Mouse (Mus musculus) heart, postnatal 25 days (tissue): ENCODE measurements around the gene Psmd8. TPM values are rescaled to one million over a fixed set of nuclear protein-coding genes. Genes with fewer than 3 reads are reported as not detected.

Experiments
- DNase-seq: peaks from one replicate; pipeline ENCODE4 v3.0.0; 2022; ENCODE audit warnings: low spot score
- intact Hi-C: fragments of 180-260 bp; cut with DNase I; formaldehyde crosslinking; loops from one replicate; pipeline ENCODE4 v1.15.1; 2025
- total RNA-seq, 2 experiments: library from RNA; stranded (reverse); gene quantifications; 2 replicates each; pipeline ENCODE4 v1.2.3; 2021

Gene Psmd8
- total RNA-seq, 2 experiments from 2014 or later = 118 to 125 TPM

DNA sequence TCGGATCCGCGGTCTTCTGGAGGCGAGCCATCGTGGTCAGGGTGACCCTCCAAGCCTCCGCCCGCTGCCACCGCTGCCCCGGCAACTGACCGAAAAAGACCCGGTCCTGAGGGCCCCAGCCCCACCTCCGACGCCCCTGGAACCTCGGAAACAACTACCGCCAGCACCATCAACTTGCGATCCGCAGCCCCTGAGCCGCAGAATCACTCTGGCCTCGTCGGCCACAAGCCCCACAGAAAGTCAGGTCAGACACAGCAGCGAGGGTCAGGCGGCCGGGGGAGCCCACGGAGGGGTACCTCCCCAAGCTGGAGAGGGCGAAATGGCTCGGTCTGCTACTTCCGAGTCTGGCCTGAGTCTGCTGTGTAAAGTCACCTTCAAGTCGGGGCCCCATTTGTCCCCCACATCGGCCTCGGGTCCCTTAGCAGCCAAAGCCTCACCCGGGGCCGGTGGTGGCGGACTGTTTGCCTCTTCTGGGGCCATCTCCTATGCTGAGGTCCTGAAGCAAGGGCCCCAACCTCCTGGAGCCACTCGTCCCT lies 8.9 kb downstream of the Psmd8 start:
- intact Hi-C loops = no loop called here
- no peak for DNase-seq

DNA sequence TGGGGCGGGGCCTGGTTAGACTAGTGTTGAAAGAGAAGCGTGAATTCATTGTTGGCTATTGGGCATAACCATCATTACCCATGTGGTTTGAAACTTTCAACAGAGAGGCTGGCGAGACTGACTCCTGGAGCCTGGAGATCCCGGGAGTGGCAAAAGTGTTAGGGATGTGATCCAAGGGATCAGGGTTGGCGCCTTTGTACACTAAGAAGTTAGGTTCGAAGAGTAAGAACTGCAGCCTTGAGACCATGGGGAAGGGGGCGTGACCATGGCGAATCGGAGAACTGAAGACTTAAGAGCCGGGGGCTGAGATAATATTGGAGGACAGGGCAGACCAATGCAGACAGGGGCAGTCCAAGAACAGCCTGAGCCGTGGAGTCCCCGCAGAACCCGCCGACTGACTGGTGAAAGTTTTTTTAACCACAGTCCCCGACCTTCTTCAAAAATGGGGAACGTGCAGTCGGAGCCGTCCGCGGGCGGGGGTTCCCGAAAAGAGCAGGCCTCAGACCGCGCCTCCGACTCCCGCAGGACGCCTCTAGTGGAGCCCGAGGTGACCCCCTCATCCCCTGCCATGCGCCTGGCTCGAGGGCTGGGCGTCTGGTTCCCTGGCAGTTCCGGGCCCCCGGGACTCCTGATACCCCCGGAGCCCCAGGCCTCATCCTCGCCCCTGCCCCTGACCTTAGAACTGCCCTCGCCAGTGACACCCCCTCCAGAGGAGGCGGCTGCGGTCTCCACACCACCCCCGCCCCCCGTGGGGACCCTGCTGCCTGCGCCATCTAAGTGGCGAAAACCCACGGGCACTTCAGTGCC lies 9.5 kb downstream of the Psmd8 start:
- DNase-seq = no peak
- intact Hi-C loops = no loop called here

DNA sequence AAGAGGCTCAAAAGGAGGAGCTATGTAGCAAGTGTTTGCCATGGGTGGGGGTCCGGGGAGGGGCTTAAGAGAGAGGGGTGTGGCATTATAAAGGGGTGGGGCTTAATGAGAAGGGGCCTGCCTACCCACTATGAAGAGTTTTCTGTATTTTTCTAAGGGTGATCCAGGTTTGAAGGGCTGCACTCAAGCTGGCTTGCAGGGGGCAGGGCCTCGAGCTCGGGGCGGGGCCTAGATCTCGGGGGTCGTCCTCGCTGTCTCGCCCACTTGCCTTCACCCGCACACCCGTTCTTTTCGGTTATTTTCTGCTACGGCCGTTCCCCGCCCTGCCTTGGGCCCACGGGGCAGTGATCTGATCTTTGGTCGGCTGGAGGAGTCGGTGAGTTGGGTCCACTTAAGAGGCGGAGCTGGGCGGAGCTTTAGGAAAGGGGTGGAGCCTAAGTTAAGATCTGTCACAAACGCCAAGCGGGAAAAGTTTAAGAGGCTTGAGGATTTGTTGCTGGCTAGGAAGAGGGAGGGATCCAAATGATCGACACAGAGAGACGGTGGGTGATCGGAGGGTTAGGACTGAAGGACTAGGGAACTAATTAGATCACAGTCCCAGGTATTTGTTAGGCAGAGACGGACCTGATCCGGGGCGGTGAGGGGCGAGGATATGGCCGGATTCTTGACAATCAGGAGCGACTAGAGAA lies 10.3 kb downstream of the Psmd8 start, which contains the start of the genes Ggn and Spred3:
Gene Ggn, plus strand, starts transcription at position 145 of the 689 bp plus-strand sequence.
Gene Spred3, minus strand, starts transcription at position 346 of the 689 bp plus-strand sequence.
- DNase-seq = peak; percentile 64
- intact Hi-C loops = no loop called here

DNA sequence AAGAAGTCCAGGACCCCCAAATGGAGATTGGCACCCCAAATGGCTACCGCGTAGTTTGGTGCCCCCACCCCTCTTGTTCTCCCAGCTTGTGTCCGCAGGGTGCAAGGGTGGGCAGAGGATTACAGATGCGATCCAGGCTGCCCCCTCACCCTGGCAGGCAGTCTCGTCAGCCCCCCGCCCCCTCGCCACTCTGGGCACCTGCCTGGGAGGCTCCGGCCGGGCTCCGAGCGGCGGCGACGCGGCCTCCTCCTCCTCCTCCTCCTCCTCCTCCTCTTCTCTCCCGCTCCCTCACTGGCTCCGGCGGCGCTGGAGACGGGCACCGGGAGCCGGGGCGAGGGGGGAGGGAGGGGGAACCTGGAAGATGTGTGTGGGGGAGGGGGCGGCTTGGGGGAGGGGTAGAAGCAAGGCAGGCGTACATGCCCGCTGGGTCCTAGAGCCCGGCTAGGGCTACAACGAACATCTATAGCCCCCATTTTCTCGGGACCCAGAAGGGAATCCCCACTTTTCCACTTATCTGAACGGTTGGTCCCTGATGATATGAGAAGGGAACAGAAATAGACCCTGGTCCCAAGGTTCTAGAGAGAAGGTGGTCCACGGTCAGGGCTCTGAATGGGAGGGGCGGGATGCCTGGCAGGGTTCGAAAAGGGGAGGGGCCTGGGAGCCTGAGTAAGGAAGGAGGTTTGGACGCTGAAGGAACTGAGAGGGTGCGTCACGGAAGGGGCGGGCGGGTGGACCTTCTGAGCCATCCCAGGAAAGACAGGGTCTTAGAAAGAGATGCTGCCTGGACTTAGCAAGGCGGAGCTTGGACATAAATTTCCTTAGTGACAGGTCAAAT lies 11.1 kb downstream of the Psmd8 start:
- DNase-seq = peak; percentile 65
- intact Hi-C loops = no loop called here

DNA sequence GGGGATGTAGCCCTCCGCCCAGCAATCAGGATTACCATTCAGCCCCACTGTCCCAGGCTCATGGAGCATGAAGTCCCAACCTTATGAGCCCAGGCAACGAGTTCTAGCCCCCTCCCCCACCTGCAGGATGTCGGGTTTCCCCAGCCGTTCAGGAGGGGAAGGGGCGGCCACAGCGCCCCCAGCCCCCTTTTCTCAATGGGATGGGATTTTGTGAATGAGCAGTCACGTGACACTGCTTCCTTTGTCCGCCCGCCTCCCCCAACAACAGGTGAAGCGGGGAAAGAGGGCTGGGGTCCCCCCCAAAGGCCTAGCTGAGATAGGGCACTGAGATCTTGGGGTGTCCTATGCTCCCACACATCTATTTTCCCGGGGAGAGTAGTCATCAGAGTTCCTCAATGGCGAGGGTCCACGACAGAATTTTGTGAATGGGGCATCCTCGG lies 11.7 kb downstream of the Psmd8 start:
- no peak for DNase-seq
- intact Hi-C loops = no loop called here

DNA sequence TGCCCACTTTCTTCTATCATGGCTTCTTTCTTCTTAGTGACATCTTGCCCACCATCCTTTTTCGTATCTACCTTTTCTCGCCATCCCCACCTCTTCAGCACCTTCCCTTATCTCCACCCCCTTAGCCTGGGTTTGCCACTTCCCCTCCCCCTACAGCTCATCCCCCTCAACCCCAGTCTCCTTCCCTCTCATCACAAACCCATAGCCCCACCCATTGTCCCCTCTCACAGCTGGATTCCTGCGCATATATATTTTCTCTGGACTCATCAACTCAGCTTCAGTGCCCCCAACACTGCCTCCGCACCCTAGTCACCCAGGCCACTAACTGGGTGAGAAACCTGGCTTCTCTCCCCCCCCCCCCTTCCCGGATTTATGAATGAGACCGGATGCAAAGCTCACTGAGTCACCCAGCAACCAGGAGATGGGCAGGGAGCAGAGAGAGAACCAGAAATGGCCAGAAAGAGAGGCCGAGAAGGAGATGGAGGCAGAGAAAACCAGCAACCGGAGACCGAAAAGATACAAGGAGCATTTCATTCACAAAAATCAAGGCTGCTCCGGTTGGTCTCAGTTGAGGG lies 12.3 kb downstream of the Psmd8 start:
- no peak for DNase-seq

DNA sequence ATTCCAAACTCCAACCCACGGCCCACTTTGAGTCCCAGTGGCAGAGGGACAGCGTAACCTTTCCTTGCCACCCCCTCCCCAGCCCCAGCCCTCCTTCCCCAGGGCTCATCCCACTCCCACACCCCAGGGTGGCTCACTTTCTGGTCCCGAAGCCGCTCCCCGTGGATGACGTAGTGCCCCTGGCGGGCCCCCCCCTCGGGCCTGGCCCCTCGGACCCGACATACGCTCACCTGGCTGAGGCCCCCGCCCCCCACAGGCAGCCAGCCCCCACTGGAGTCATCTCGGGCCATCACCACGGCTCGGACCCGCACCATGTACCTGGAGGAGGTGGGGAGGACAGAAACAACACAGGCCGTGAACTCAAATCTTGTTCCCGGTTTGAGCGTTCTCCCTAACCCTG lies 12.8 kb downstream of the Psmd8 start:
- intact Hi-C loops = no loop called here
- DNase-seq = no peak

More for the DNA sequence above, 12.3 kb downstream of the Psmd8 start:
- intact Hi-C loops = no loop called here

DNA sequence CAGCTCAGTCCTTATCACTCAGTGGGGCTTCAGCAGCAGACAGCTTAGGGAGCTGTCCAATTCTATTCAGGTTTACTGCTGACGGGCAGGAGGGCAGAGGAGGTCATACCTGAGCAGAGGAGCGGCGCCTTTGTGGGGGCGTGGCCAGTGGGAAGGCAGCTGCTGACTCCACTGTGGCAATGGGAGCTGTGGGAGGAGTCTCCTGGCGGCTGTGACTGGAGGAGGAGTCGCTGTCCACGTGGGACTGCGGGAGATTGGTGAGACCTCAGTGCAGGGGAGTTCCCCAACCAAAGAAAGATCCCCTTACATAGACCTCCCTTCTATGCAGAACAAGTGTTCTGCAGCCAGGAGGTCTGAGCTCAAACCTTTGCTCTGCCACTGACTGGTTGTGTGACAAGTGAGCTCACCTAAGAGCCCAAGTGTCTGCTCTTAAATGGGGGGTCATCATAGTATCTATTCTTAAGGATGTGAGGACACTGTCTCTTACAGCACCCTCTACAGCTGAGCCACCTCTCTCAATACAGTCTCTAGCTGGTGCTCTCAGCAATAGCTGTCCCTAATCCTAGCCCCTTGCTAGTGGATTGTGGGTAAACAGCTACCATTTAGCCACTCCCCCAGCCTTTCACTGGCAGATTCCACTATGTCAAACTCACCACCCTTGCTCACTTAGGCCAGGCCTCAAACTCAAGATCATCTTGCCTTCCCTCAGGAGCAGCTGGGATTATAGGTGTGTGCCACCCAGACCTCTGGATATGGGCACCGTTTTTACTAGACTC lies 17.6 kb downstream of the Psmd8 start:
- no peak for DNase-seq
- intact Hi-C loops = no loop called here

DNA sequence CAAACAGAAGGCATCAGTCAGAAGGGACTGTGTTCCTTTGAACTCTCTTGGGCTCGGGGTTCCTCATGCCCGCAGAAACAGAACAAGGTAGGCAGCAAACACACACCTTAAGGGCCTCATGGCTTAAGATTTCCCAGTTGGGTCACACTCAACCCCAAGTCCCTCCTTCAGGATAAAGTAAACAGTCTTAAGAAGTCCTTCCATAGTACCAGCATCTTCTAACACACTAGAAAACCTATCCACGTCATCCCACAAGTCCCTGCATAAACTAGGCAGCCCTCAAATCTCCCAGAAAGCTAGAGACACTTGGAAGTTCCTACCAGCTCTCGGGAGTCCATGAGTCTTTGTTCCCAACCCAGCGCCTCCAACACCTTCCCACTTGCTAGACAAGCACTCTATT lies 18.2 kb downstream of the Psmd8 start:
- no peak for DNase-seq
- intact Hi-C loops = no loop called here

DNA sequence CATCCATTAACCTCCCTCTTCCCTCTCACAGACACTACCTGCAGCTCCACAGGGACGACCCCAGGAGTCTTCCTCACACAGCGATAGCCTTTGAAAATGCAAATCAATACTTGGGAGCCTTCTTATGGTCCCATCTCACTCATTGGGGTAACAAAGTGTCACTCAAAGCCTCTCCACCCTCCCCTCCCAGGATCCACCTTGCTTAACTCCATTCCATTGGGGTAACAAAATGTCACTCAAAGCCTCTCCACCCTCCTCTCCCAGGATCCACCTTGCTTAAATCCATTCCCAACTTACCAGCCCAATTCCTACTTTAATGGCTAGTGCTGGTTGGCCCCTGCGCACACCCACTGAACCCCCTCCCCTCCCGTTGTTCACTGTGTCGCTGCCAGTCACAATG lies 22.2 kb downstream of the Psmd8 start:
- DNase-seq = no peak
- intact Hi-C loops = no loop called here

DNA sequence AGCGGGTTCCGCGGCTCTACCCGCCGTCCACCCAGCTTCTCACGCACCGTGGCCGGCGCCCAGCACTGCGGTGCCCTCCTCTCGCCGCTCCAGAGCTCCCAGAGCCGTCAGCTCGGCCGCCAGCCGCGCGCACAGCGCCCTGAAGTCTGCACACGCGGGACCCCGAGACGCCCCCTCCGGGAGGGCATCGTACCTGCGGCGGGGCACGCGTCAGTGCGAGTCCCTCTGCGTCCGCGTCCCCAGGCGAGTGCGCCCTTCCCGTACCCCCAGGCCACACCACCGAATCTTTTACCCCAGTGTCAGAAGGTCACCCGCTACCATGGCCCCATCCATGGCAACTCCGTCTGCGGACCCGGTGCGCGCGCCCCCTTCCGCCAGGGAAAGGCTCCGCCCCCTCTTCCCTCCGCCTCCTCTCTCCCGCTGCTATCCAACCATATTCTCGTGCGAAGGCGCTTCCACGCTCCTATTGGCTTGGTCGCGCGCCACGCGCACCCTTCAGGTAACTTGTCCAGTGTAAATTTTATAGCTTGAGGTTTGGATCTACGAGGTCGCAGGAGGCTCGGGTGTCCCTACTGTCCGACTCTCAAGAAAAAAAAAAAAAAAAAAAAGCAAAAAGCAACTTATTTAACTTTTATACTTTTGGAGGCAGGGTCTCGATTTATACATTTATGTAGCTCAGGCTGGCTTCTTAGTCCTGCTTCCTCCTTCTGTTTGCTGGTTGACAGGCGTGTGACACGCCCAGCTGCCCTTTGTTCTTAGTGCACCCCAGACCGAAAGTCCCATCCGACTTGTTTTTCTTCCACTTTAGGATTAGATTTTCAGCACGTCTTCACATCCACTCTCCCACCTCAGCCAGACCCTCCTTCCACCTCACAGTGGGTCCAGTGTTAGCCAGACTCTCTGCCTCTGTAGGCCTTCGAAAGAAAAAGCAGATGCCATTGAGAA lies 24.4 kb downstream of the Psmd8 start, which contains the start of gene Fam98c:
Gene Fam98c, minus strand, starts transcription at position 397 of the 945 bp plus-strand sequence.
- DNase-seq = peak; percentile 69
- intact Hi-C loops = loop anchor here (1.0 kb wide), 1 partner anchor 24 kb away; the partner anchor contains the start of gene Psmd8

DNA sequence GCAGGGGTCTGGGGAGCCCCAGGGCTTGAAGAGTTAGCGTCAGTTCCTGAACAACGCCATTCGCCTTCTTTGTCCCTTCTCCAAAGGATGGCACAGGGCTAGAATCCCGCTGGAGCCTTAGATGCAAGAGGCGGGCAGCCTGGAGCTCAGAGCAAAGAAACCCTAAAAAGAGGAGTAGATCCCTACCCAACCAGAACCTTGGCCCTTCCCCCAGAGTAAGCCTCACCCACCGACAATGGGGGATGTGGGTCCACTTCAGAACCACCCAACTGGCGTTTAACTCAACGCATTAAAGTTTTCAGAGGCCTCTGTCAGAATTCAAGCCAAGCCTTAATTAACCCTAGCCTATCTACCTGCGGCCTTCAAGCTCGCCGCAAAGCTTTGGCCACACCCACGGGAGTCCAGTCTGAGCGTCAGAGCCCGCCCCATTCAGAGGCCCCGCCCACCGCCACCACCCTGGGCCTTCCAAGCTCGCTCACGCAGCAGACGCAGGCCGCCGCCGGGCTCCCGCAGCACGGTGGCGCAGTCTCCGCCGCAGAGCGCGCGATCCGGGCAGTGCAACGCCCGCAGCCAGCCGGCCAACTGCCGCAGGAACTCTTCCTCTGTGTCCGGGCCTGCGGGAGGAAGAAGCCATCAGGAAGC lies 25.2 kb downstream of the Psmd8 start:
- intact Hi-C loops = no loop called here
- peak; percentile 75 for DNase-seq

DNA sequence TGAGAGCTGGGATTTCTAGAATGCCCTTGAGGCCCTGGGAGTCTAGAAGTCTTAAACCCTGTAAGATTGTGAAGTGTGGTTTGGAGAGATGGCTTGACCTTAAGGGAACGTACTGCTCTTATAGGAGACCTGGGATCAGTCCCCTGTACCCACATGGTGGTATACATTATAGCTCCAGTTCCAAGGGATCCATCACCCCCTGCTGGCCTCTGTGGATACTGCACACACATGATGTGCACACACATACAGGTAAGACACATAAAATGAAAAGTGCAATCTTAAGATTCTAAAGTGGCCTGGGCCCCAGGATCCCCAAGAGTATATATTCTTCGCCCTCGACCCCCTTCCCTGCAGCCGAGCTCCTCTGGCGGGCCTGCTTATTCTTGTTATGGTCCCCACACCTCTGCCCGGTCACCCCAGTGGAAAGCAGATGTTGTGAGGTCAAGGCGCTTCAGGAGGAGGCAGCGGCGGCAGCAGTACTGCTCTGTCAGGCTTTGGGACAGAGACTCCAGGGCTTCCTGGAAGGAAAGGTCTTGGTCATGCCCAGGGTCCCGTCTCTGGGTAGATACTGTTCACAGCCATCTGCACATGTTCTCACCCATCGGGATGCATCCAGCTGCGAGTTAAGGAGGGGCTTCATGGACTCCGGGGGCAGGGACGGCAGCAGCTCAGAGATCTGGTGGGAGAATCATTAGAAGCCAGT lies 26.3 kb downstream of the Psmd8 start:
- intact Hi-C loops = no loop called here
- no peak for DNase-seq

DNA sequence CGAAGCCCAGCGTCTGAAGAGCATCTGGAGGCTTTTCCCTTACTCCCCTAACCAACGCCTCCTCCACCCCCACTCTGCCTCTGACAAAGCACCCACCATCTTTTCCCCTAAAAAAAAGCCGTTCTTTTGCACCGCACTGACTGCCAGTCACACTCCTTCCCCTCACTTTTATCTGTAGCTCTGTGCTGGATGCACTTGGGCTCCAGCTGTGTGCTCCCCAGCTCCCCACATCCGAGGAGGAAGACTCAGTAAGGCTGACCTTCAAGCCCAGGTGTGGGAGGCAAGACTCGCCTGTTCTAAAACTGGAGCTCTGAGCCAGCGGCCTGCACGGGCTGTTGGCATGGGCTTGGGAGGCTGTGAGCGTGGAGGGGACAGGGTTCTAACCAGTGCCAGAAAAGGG lies 29.0 kb downstream of the Psmd8 start:
- intact Hi-C loops = no loop called here
- DNase-seq = no peak

DNA sequence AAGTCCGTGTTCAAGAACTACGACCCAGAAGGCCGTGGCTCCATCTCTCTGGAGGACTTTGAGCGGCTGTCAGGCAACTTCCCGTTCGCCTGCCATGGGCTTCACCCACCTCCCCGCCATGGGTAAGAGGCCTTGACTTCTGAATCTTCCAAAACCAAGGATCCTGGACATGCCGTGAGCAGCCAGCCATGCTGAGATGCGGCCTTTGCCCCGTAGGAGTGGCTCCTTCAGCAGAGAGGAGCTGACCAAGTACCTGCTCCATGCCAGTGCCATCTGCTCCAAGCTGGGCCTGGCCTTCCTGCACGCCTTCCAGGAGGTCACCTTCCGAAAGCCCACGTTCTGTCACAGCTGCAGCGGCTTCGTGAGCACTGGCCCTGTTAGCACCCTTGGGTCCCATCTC lies 31.7 kb downstream of the Psmd8 start:
- intact Hi-C loops = no loop called here
- DNase-seq = no peak

DNA sequence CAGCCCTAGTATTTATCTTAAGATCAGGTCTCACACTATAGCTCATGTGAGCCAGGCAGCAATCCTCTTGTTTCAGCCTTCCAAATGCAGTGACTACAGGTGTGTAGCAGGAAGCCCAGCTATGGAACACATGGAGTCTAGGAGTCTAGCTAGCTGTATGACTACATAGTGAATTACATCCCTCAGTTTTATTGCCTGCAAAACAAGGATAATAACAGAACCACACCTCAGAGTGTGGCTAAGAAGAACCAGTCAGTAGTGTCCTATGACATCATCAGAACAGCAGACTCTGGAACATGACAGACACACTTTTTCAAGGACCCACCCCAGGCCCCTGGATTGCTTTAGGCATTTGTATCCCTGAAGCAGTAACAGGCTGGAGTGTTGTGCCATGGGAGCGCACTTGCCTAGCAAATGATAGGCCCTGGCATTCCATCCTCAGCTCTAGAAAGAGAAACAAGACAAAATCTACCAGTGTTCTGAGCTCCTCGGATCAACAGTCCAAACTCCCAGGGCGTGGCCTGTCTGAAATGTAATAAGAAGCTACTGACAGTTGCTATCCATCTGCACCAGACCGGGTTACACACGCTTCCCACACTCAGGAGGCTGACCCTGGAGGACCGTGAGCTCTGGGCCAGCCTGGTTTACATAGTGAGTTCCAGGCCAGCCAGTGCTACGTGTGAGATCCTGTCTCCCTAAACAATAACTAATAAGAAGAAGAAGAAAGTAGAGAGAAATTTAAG lies 33.7 kb downstream of the Psmd8 start:
- no peak for DNase-seq
- intact Hi-C loops = no loop called here
